Mouse (Mus musculus): ENCODE measurements around the gene Arhgef40. TPM values are rescaled to one million over a fixed set of nuclear protein-coding genes. Genes with fewer than 3 reads are reported as not detected.

Gene Arhgef40
- total and polyA plus RNA-seq, 2 experiments from 2014 or later: 46.8 to 84.6 TPM

DNA sequence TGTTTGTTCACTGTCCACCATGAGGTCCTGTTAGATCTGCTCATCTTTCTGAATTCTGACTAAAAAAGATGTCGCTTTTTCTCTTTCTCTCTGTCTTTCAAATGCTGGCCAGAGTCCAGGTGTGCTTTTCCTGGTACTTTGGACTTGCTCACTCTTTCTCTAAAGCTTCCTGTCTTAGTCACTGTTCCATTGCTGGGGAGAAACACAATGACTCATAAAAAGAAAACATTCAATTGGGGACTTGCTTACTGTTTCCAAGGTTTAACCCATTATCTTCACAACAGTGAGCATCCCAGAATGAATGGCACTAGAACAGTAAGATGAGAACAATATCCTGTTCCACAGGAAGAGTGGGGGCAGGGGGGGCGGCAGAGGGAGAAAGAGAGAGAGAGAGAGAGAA, 24.2 kb upstream of the Arhgef40 start:
- no peaks in the 10 kb centered on the region for H3K4me1 ChIP-seq (ENCODE audit: insufficient read depth)
- no peak overlapping the region for H3K27ac ChIP-seq (ENCODE audit: low read depth, low read length)
- DNase-seq (no peak), ATAC-seq (no peak)
- no peak overlapping the region for H3K9ac ChIP-seq
- H3K4me3 ChIP-seq (ENCODE audit: low read depth, low read length): no peak overlapping the region
- H3K36me3 ChIP-seq (ENCODE audit: insufficient read depth): no peaks in the 10 kb centered on the region
- H3K27me3 ChIP-seq (ENCODE audit: insufficient read depth, low read length): no peaks in the 10 kb centered on the region
- no peak overlapping the region for H3K4me2 ChIP-seq (ENCODE audit: low read depth)
- WGBS: 87% methylated on average over 2 of the region's 2 CpGs
- no peak for TF ChIP-seq CTCF (IDR thresholded peaks at IDR 0.05; ENCODE audit: low read depth)
- H3K9me3 ChIP-seq (ENCODE audit: low read length): no peaks in the 10 kb centered on the region

DNA sequence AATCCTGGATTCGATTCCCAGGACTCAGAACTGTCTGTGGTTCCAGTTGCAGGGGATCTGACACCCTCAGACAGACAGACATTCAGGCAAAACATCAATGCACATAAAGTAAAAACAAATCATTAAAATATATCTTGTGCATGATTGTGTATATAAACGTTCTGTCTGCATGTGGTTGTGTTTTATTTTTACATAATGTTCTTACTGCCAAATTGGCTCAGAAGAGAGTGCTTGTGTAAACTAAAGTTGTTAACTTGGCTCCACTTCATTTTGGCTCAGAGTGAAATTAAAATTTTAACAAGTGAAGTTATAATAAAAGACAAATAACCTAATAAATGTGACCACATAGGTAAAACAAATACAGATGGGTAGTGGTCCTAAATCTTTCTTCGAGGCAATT, 17.1 kb upstream of the Arhgef40 start:
- TF ChIP-seq CTCF (IDR thresholded peaks at IDR 0.05; ENCODE audit: low read depth): no peak

GRCm38 (mm10) chr14:51979252-51979651, 5.3 kb upstream of the Arhgef40 start:
- 85% methylated on average over 3 of the region's 3 CpGs for WGBS
- no peak for TF ChIP-seq CTCF (IDR thresholded peaks at IDR 0.05; ENCODE audit: low read depth)

More for the DNA sequence above, 17.1 kb upstream of the Arhgef40 start:
- H3K4me1 ChIP-seq (ENCODE audit: insufficient read depth): no peaks in the 10 kb centered on the region
- no peak overlapping the region for H3K27ac ChIP-seq (ENCODE audit: low read depth, low read length)
- no peaks in the 10 kb centered on the region for H3K9me3 ChIP-seq (ENCODE audit: low read length)
- DNase-seq: no peak
- no peaks in the 10 kb centered on the region for H3K36me3 ChIP-seq (ENCODE audit: insufficient read depth)
- H3K4me3 ChIP-seq (ENCODE audit: low read depth, low read length): no peak overlapping the region
- H3K27me3 ChIP-seq (ENCODE audit: insufficient read depth, low read length): no peaks in the 10 kb centered on the region
- 69% methylated on average over 3 of the region's 3 CpGs for WGBS
- ATAC-seq: no peak
- no peak overlapping the region for H3K9ac ChIP-seq
- H3K4me2 ChIP-seq (ENCODE audit: low read depth): no peak overlapping the region

GRCm38 (mm10) chr14:51983251-51983650, 1.3 kb upstream of the Arhgef40 start:
- no peaks in the 10 kb centered on the region for H3K27me3 ChIP-seq (ENCODE audit: insufficient read depth, low read length)
- 0 out of 2 replicates have a peak, but pooled peaks cover 4% of the 10 kb centered on the region for H3K4me1 ChIP-seq (ENCODE audit: insufficient read depth)
- H3K9me3 ChIP-seq (ENCODE audit: low read length): no peaks in the 10 kb centered on the region
- 59% methylated on average over 4 of the region's 4 CpGs for WGBS
- no peak overlapping the region; the same call in 1 of the 2 replicates for H3K4me2 ChIP-seq (ENCODE audit: low read depth)
- no peak for TF ChIP-seq CTCF (IDR thresholded peaks at IDR 0.05; ENCODE audit: low read depth)
- H3K9ac ChIP-seq: no peak overlapping the region
- H3K4me3 ChIP-seq (ENCODE audit: low read depth, low read length): no peak overlapping the region
- peaks cover 6% of the 10 kb centered on the region for H3K36me3 ChIP-seq (ENCODE audit: insufficient read depth)
- no peak for DNase-seq
- ATAC-seq: no peak
- H3K27ac ChIP-seq (ENCODE audit: low read depth, low read length): no peak overlapping the region

More at GRCm38 (mm10) chr14:51979252-51979651, 5.3 kb upstream of the Arhgef40 start:
- no peak overlapping the region for H3K27ac ChIP-seq (ENCODE audit: low read depth, low read length)
- H3K27me3 ChIP-seq (ENCODE audit: insufficient read depth, low read length): no peaks in the 10 kb centered on the region
- no peaks in the 10 kb centered on the region for H3K36me3 ChIP-seq (ENCODE audit: insufficient read depth)
- H3K9ac ChIP-seq: no peak overlapping the region
- ATAC-seq (no peak), DNase-seq (no peak)
- no peaks in the 10 kb centered on the region for H3K9me3 ChIP-seq (ENCODE audit: low read length)
- no peaks in the 10 kb centered on the region for H3K4me1 ChIP-seq (ENCODE audit: insufficient read depth)
- H3K4me2 ChIP-seq (ENCODE audit: low read depth): no peak overlapping the region
- no peak overlapping the region for H3K4me3 ChIP-seq (ENCODE audit: low read depth, low read length)

DNA sequence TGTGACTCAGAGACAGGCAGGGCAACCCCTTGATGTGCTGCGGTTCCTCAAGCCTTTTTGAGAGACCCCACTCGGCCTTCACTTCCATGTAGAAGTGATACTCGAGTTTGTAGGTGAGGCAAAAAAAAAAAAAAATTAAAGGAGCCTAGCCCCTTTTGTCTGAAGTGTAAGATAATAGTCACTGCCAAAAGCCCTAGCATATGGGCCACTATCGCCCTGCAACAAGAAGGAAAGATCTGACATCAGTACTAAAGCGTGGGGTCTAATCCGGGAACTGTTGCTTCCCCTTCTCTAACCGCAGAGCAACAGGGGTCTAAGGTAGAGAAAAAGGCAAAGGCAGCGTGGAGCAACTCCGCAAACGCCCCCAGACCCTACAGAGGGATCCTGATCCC, 668 bp upstream of the Arhgef40 start:
- peak overlapping the region; percentile 82 for H3K9ac ChIP-seq
- TF ChIP-seq CTCF (IDR thresholded peaks at IDR 0.05; ENCODE audit: low read depth): no peak
- peak overlapping the region; percentile 70 for H3K4me3 ChIP-seq (ENCODE audit: low read depth, low read length)
- peak overlapping the region; percentile 88 for H3K27ac ChIP-seq (ENCODE audit: low read depth, low read length)
- WGBS: 5% methylated on average over 10 of the region's 10 CpGs
- H3K9me3 ChIP-seq (ENCODE audit: low read length): no peaks in the 10 kb centered on the region
- no peak for DNase-seq
- H3K4me1 ChIP-seq (ENCODE audit: insufficient read depth): 0 out of 2 replicates have a peak, but pooled peaks cover 4% of the 10 kb centered on the region
- peak overlapping the region; percentile 85 for H3K4me2 ChIP-seq (ENCODE audit: low read depth)
- peaks cover 10% of the 10 kb centered on the region for H3K36me3 ChIP-seq (ENCODE audit: insufficient read depth)
- no peaks in the 10 kb centered on the region for H3K27me3 ChIP-seq (ENCODE audit: insufficient read depth, low read length)
- ATAC-seq: no peak

- no peaks in the 10 kb centered on the region for H3K9me3 ChIP-seq (ENCODE audit: low read length)
- H3K4me3 ChIP-seq (ENCODE audit: low read depth, low read length): peak overlapping the region; percentile 70
- H3K9ac ChIP-seq: peak overlapping the region; percentile 82
- DNase-seq (peak; percentile 74), ATAC-seq (peak; percentile 43)
- 0 out of 2 replicates have a peak, but pooled peaks cover 4% of the 10 kb centered on the region for H3K4me1 ChIP-seq (ENCODE audit: insufficient read depth)
- TF ChIP-seq CTCF (IDR thresholded peaks at IDR 0.05; ENCODE audit: low read depth): no peak; the same call in 1 of the 2 replicates
- H3K36me3 ChIP-seq (ENCODE audit: insufficient read depth): peaks cover 25% of the 10 kb centered on the region
- peak overlapping the region; percentile 85 for H3K4me2 ChIP-seq (ENCODE audit: low read depth)
- WGBS: 1% methylated on average over 27 of the region's 27 CpGs
- H3K27me3 ChIP-seq (ENCODE audit: insufficient read depth, low read length): no peaks in the 10 kb centered on the region
- H3K27ac ChIP-seq (ENCODE audit: low read depth, low read length): peak overlapping the region; percentile 88
Measured at GRCm38 (mm10) chr14:51985301-51986152, 1.0 kb downstream of the Arhgef40 start.

DNA sequence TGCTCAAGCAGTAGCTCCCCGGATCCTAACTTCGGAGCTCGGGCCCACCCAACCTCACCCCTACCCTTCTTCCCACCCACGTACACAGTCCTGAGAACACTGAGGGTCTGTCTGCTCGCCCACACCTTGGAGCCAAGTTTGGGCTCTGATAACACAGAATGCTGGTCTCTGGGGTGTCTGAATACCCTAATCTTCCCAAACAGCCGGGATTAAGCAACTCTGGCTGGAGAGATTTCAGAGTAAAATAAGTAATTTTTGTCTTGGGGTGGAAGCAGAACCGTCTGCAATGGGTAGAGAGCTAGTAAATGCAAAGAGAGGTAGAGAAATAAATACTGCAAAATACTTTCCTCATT, 1.6 kb downstream of the Arhgef40 start:
- peak overlapping the region; percentile 88 for H3K27ac ChIP-seq (ENCODE audit: low read depth, low read length)
- DNase-seq (no peak), ATAC-seq (no peak)
- peak overlapping the region; percentile 85 for H3K4me2 ChIP-seq (ENCODE audit: low read depth)
- TF ChIP-seq CTCF (IDR thresholded peaks at IDR 0.05; ENCODE audit: low read depth): no peak
- no peaks in the 10 kb centered on the region for H3K9me3 ChIP-seq (ENCODE audit: low read length)
- H3K4me1 ChIP-seq (ENCODE audit: insufficient read depth): 0 out of 2 replicates have a peak, but pooled peaks cover 4% of the 10 kb centered on the region
- H3K4me3 ChIP-seq (ENCODE audit: low read depth, low read length): peak overlapping the region; percentile 70
- H3K36me3 ChIP-seq (ENCODE audit: insufficient read depth): peaks cover 31% of the 10 kb centered on the region
- H3K27me3 ChIP-seq (ENCODE audit: insufficient read depth, low read length): no peaks in the 10 kb centered on the region
- WGBS: 2% methylated on average over 7 of the region's 7 CpGs
- peak overlapping the region; percentile 82 for H3K9ac ChIP-seq

Measured in forebrain, postnatal 0 days (tissue).